Mouse (Mus musculus) ES-Bruce4 (cell line): ENCODE measurements around the gene Nod2.

Experiments
- CTCF ChIP-seq: IDR thresholded peaks from one replicate; pipeline ENCODE4 v1.8.1; 2011; ENCODE audit warnings: low read depth, low read length
- EP300 ChIP-seq: IDR thresholded peaks from 2 replicates; pipeline ENCODE4 v1.6.1; 2011; ENCODE audit warnings: low read depth, low read length; ENCODE audit not compliant: insufficient read depth
- POLR2A ChIP-seq: IDR thresholded peaks from one replicate; pipeline ENCODE4 v1.8.1; 2011; ENCODE audit warnings: low read length; ENCODE audit not compliant: insufficient read depth

- TF ChIP-seq POLR2A = no peak
- no peak for TF ChIP-seq EP300
- no peak for TF ChIP-seq CTCF
Observed at GRCm38 (mm10) chr8:88673859-88674258, 26.7 kb downstream of the Nod2 start.
